Mouse (Mus musculus): Measurements from ENCODE around the gene Tc2n.
"Not testable (repeated sequence)": the region's sequence is repeated elsewhere in the genome, so short reads cannot be mapped to it uniquely, and the experiment has no call there.

Tc2n gene

DNA sequence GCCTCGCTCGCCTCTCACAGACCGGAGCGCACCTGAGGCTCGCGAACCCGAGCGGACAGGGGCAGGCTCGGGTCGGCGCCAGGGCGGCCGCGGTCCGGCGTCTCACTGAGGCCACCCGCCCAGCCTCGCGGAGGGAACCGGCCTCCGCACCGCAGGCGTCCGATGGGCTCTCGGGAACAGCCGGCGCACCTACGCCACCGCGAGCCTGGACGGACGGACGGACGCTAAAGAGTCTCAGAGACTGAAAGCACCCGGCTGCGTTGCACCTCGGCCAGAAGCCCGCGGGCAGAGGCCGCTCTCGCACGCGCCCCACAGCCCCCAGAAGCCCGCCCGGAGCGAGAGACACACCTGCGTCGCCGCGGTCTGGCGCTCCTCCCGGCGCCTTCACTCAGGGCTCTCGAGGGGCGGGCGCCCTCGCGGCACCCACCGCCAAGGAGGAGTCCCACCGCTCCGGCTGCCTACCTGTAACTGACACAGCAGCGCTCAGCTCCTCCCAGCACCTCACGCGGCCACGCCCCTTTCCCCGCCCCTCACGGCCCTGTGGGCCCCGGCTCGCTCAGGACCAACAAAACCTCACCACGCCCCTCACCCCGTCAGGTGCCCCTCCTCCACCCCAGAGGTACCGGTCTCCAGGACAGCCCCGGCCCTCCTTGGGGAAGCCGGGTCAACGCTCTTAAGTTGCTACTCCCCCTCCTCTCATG is at the start of gene Tc2n:
Gene Tc2n, minus strand, starts transcription at position 470 of the 701 bp plus-strand sequence.
- peak; percentile 90 for DNase-seq (ENCODE audit: low read depth, low spot score)

DNA sequence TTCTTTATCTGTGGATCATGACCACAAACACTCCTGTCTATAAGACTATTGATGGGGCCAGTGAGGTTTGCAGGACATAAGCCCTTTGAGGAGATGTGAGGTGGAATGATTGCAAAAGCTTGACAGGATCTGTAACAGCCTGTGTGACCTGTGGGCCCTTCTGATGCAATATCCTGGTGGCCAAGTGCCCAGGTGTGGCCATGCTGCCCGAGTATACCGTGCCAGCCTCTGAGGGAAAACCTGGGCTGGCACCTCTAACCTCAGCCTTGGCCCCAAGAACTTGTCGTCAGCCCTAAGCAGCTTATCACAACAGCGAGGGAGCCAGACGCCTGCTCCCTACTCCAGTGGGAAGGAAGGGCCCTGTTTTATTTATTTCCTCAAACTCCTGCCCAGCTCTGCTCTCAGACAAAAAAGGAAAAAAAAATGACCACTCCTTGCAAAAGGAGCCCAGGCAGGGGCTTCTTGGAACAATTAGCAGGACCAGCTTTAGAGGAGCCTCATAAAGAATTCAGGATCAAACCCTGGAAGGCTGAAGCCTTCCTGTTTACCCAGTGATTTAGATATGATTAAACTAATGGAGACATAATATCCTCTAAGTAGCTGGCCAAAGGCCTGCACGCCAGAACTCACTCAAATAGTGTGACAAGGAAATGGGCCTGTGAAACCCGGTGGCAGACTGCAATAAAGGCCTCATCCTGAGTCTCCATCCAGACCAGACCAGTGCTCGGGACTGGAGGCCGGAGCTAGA is 49.2 kb upstream of the Tc2n start:
- no peak for DNase-seq (ENCODE audit: low read depth, low spot score)

DNA sequence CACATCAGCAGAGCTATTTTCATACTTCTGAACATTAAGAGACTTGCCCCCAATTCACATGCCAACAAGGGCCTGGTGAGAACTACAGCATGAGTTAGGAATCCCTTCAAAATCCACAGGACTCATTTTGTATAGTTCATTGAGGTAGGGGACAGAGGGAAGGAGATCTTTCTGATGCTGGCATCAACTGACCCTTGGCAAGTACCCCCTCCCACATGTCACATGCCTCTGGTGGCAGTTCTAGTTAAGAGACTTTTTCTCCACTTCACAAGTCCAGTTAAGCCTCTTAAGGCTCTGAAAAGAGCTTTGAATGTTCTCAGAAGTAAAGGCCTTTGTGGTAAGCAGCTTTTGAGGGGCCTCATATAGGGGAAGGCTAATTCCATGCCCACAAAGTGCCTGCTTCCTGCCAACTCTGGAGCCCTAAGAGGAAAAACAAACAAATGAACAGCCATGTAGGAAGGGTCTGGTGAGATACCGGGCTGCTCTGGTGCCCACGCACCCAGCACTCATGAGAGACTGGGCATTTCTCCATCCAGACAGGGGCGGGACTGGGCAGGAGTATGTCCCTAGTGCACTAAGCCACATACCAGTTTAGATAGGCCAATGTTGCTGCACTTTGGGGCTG is 48.0 kb upstream of the Tc2n start:
- no peak for DNase-seq (ENCODE audit: low read depth, low spot score)

DNA sequence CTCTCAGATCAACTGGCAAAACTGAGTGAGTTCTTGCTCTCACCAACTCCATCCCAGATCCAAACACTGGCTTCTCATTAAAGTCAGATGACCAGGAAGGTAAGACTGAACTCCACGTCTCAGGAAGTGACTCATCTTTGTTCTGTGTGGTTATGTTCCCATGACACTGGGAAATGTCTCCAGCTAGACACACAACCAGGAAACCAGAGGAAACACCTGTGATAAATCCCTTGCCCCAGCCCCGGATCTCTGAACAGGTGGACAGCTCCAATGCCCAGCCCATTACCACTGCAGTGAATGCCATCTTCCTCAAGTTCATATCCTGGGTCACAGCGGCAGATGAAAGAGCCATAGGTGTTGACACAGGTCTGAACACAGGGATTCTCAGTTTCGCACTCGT is 46.5 kb upstream of the Tc2n start:
- DNase-seq (ENCODE audit: low read depth, low spot score): no peak

DNA sequence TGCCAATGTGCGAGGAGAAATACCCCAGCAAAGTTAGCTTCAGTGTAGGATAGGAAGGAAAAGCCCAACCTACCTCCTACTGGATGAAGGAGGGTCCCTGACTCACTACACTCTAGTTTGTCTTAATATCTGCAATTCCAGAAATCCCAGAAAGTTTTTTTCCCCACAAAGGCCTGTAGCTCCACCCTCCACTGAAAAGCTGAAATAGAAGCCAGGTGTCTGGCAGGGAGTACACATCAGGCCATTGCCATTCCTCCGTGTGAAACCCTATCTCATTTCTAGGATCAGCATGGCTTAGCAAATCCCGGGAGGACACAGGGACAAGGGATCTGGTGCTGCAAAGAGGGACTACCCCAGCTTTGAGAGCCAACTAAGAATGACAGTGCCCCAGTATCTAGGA is 44.7 kb upstream of the Tc2n start:
- DNase-seq (ENCODE audit: low read depth, low spot score): no peak

DNA sequence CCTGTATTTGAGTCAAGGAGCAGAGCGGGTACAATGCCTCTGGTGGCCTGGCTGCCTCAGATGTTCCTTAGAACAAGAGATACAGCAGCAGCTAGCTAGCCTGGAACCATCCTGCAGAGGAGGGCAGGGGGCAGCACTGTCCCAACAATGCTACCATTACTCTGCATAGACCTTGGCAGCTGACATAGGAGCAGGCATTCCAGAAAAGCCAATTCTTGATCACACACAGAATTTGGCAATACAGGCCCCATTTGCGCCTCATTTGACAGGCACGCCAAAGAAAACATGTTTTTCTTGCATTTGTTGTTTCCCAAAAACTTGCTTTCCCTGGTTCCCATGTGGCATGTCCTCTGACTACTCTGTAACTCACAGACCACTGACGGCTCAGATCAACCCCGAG is 43.7 kb upstream of the Tc2n start:
- no peak for DNase-seq (ENCODE audit: low read depth, low spot score)

DNA sequence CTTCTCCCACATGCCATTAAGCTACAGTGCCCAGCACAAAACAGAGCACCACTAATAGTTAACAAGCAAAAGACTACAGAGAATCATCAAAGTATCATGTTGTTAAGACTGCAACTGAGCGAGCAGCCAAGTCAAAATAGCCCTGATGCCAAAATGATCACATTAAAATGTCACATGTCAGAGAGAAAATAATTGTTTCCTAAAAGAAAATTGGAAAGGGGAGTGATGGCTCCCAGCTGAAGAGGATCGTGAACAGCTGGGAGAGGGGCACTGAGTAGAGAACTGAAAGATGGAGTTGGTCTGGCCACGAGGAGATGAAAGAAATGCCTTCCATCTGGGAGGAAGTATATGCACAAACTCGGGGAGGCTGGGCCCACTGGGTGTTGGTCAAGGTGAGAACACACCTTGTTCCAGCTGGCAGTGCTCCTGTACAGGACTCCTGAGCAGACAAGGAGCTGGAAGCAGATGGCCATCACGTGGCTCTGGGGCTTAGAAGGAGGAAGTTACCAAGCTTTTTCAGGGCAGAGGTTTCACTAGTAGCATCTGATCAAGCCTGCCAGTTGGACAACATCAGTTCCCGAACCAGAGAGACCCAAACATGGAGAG is 41.2 kb upstream of the Tc2n start:
- DNase-seq (ENCODE audit: low read depth, low spot score): no peak

DNA sequence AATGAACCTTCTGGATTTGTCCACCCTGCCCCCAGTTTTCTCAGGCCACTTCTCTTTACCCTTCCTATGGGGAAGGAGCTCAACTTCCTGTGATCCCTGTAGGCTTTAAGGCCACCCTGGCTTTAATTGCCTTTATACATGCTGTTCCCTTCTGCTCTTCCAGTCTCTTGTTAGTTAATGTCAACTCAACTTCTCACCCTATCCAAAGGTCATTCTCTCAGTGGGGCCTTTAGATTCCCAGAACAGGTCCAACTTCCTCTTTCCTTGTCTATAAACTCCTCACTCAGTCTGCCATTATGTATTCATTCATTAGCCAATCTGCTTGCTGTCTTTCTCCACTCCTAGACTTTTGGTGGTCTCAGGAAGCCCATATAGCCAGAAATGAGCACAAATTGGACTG is 40.4 kb upstream of the Tc2n start:
- DNase-seq (ENCODE audit: low read depth, low spot score): no peak

DNA sequence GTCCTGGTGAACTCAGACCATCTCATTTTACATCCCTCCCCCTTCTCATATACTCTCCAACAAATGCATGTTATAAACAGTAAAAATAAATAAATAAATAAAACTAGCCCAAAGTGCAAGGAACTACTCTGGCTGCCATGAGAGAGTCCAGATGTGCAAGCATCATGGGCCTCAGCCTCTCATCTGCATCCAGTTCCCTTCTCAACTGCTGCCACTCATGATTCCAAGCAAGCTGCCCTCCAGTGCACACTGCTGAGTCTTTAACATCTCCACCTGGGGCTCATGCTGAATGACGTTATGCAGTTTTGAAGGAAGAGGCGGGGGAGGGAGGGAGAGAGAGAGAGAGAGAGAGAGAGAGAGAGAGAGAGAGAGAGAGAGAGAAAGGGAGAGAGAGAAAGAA is 24.1 kb upstream of the Tc2n start:
- DNase-seq (ENCODE audit: low read depth, low spot score): no peak

DNA sequence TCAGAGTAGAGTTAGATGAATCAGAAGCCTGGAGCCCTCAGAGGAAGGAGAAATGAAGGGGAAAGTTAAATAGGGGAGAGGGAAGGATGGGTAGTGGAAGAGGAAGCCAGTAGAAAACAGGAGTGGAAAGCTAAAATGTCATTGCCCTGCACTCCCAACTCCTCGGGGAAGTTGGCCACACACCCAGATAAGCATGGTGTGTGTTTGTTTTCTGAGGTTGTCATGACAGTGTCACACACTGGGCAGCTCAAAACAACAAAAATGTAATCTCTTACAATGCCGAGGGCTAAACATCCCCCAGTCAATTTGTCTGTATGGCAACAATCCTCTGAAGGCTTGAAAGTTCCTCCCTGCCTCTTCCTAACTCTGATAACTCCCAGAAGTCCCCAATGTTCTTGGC is 22.2 kb upstream of the Tc2n start:
- DNase-seq (ENCODE audit: low read depth, low spot score): no peak

DNA sequence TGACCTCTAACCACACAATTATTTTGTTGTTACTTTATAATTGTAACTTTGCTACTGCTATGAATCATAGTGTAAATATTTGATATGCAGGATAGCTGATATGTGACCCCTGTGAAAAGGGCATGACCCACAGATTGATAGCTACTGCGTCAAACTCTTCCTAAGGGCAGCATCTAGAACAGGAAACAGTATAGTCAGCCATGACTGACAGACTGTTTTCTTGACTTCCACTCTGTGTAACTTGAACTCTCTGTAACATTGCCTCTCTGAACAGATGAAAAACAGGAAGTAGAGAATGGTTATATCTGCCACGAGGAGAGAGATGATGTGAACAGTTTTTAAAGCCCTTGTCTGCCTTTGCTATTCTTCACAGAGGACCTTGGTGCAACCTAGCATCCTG is 21.7 kb upstream of the Tc2n start:
- DNase-seq (ENCODE audit: low read depth, low spot score): no peak

DNA sequence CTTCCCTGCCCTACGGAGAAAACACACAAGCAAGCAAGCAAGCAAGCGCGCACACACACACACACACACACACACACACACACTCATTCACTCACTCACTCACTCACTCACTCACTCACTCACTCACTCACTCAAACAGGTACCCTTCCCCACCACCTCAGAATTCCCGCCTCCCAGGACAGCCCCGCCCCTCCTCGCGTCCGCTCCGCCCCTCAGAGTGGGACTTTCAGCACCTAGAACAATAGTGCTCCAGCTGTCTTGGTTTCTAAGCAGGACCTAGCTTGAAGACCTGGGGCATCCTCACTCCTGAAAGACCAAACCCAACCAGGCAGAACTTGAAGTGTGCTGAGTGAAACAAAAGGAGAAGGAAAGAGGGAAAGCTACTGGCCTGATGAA is 430 bp upstream of the Tc2n start:
- DNase-seq (ENCODE audit: low read depth, low spot score): peak; percentile 88

DNA sequence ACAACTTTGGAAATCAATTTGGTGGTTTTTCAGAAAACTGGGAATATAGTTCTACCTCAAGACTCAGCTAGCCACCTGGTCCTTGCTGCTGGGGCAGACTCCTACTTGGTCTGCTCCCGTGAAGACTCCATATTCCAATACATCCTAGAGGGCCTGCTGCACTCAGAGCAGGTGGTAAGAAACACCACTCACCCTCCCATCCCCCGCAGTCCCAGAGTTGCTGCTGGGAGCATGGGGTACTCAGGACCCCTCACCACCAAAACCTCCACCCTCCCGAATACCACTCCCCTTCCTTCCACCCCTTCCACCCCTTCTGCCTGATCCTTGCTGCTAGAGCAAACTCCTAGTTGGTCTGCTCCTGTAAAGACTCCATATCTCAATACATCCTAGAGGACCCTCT is 19.1 kb downstream of the Tc2n start:
- no peak for DNase-seq (ENCODE audit: low read depth, low spot score)

DNA sequence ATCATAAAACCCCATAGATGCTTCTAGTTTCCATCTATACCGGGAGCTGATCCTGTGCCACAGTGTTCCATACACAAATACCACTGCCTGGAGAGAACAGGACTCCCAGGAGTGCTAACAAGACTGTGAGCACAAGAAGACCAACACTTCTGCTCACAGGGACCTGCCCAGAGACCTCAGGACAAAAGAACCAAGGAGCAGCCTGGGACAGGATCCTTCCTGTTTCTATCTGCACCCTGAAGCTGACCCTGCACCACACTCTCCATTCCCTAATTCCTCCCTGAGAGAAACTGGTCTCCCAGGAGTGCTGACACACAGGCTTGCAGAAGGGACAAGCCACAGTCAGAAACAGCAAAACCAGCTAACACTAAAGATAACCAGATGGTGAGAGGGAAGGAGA is 21.8 kb downstream of the Tc2n start:
- DNase-seq (ENCODE audit: low read depth, low spot score): no peak

DNA sequence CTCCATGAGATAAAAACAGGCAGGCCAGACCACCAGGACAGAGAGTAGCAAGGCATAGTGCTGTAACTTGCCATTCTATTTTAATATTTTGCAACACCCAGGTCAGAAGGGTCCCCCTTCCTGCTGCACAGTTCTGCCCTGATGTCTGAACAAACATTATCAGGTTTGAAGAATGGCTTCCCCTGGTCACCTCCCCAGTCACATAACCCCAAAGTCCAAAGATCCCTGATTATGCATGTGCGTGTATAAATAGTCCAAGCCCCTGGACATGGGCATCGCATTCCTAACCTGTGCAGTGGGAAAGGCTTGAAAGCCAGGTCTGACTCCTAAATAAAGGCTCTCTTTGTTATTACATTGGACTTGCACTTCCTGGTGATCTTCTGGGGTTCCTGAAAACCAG is 37.8 kb downstream of the Tc2n start:
- DNase-seq (ENCODE audit: low read depth, low spot score): no peak

DNA sequence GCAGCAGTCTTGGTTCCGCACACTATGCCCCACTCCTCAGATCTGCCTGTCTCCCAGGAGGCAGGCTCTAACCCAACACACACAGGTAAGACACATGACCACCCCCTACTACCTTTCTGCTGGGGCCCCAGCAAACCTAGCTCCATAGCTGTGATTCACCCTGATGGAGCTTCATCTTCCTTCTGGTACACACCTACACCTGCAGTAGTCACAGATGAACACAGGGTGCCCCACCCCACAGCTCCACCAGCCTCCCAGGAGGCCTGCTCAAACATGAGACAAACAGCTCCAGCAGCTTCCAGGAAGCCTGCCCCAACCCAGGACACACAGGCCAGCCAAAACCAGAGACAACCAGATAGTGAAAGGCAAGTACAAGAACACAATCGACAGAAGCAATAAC is 50.8 kb downstream of the Tc2n start:
- no peak for DNase-seq (ENCODE audit: low read depth, low spot score)

DNA sequence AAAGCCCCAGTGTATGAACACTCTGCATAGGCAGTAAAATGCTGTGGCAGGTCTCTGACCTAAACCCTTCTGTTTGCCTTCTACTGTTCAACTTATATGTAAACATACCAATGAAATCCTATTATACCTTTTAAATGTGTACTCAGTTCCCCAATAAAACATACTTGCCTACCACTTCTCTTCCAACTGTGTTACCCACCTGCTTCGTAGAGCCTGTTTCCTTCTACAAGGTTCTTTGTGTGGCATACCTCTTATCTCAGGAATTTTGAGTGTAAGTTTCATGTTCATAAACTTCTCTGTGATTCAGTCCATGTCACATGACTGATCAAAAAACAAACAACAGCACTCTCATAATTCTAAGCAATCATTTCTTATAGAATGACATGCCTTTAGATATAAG is 85.2 kb downstream of the Tc2n start:
- no peak for DNase-seq (ENCODE audit: low read depth, low spot score)

DNA sequence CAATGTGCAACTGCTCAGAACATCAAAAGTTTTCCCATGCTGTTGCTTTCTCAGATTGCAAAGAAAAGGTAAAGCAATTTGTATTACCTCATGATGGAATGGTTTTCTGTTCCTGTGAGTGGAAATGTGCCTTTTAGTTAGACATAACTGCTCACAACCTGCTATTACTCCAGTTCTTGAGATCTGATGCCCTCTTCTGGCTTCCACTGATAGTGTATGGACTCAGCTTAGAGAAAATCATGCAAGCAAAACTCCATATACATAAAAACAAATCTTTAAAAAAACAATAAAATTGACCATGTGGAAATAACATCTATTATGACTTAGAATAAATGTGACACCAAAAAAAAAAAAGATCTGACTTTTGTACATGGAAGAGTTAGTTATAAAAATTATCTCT is 111.7 kb downstream of the Tc2n start:
- DNase-seq (ENCODE audit: low read depth, low spot score): not testable (repeated sequence)
